Mouse (Mus musculus): ENCODE measurements around the gene Hist1h3f. TPM values are rescaled to one million over a fixed set of nuclear protein-coding genes. Genes with fewer than 3 reads are reported as not detected.
"Not testable (repeated sequence)": the region's sequence is repeated elsewhere in the genome, so short reads cannot be mapped to it uniquely, and the experiment has no call there.

Hist1h3f gene
- total RNA-seq, 2 experiments from 2014 or later, result 19.7 to 24.2 TPM

- no peak for DNase-seq (ENCODE audit: low spot score in 2 of 2)
These were observed 7.6 kb upstream of the Hist1h3f start for GRCm38 (mm10) chr13:23536076-23536822.

GRCm38 (mm10) chr13:23537006-23537710, 6.7 kb upstream of the Hist1h3f start:
- no peak for DNase-seq (ENCODE audit: low spot score in 2 of 2)

GRCm38 (mm10) chr13:23538249-23538648, 5.6 kb upstream of the Hist1h3f start:
- no peak for DNase-seq (ENCODE audit: low spot score in 2 of 2)

- not testable (repeated sequence) for DNase-seq (ENCODE audit: low spot score in 2 of 2)
These were observed 4.0 kb upstream of the Hist1h3f start for GRCm38 (mm10) chr13:23539821-23540220.

GRCm38 (mm10) chr13:23541497-23541896, 2.4 kb upstream of the Hist1h3f start:
- DNase-seq (ENCODE audit: low spot score in 2 of 2), result no peak

- not testable (repeated sequence) for DNase-seq (ENCODE audit: low spot score in 2 of 2)
These were observed 1.4 kb upstream of the Hist1h3f start for GRCm38 (mm10) chr13:23542225-23542980.

- peak; percentile 55 to 92 for DNase-seq (ENCODE audit: low spot score in 2 of 2)
These were observed 749 bp upstream of the Hist1h3f start, which contains the start of gene Hist1h2bh for GRCm38 (mm10) chr13:23542999-23543607. Gene Hist1h2bh, minus strand, starts transcription at chr13:23543392.

- DNase-seq (ENCODE audit: low spot score in 2 of 2), result not testable (repeated sequence)
These were observed 902 bp downstream of the Hist1h3f start for GRCm38 (mm10) chr13:23544787-23545120.

- no peak for DNase-seq (ENCODE audit: low spot score in 2 of 2)
These were observed 2.8 kb downstream of the Hist1h3f start for GRCm38 (mm10) chr13:23546694-23547093.

GRCm38 (mm10) chr13:23550761-23551145, 6.9 kb downstream of the Hist1h3f start:
- DNase-seq (ENCODE audit: low spot score in 2 of 2), result no peak

GRCm38 (mm10) chr13:23551146-23551834, 7.4 kb downstream of the Hist1h3f start, which contains the start of gene Hist1h4f:
Gene Hist1h4f, minus strand, starts transcription at chr13:23551648.
- peak; percentile 84 to 89 for DNase-seq (ENCODE audit: low spot score in 2 of 2)

- no peak for DNase-seq (ENCODE audit: low spot score in 2 of 2)
These were observed 8.4 kb downstream of the Hist1h3f start for GRCm38 (mm10) chr13:23551931-23552914.

GRCm38 (mm10) chr13:23552962-23553361, 9.1 kb downstream of the Hist1h3f start, which contains the start of gene Hist1h1d:
Gene Hist1h1d, plus strand, starts transcription at chr13:23553262.
- no peak for DNase-seq (ENCODE audit: low spot score in 2 of 2)

GRCm38 (mm10) chr13:23554393-23554792, 10.5 kb downstream of the Hist1h3f start:
- DNase-seq (ENCODE audit: low spot score in 2 of 2), result no peak

GRCm38 (mm10) chr13:23554925-23555838, 11.3 kb downstream of the Hist1h3f start:
- peak; percentile 68 to 73 for DNase-seq (ENCODE audit: low spot score in 2 of 2)

GRCm38 (mm10) chr13:23555839-23556416, 12.1 kb downstream of the Hist1h3f start:
- peak; percentile 63 to 89 for DNase-seq (ENCODE audit: low spot score in 2 of 2)

GRCm38 (mm10) chr13:23556906-23557305, 13.1 kb downstream of the Hist1h3f start:
- DNase-seq (ENCODE audit: low spot score in 2 of 2), result no peak

- DNase-seq (ENCODE audit: low spot score in 2 of 2), result not testable (repeated sequence)
These were observed 16.8 kb downstream of the Hist1h3f start for GRCm38 (mm10) chr13:23560699-23561098.
